Mouse (Mus musculus): Measurements from ENCODE around the gene Arhgef25. TPM values are rescaled to one million over a fixed set of nuclear protein-coding genes. Genes with fewer than 3 reads are reported as not detected.
"Not testable (repeated sequence)": the region's sequence is repeated elsewhere in the genome, so short reads cannot be mapped to it uniquely, and the experiment has no call there.

The Arhgef25 gene
- polyA plus RNA-seq, 1 experiment from 2014 or later, result 32.3 TPM

DNA sequence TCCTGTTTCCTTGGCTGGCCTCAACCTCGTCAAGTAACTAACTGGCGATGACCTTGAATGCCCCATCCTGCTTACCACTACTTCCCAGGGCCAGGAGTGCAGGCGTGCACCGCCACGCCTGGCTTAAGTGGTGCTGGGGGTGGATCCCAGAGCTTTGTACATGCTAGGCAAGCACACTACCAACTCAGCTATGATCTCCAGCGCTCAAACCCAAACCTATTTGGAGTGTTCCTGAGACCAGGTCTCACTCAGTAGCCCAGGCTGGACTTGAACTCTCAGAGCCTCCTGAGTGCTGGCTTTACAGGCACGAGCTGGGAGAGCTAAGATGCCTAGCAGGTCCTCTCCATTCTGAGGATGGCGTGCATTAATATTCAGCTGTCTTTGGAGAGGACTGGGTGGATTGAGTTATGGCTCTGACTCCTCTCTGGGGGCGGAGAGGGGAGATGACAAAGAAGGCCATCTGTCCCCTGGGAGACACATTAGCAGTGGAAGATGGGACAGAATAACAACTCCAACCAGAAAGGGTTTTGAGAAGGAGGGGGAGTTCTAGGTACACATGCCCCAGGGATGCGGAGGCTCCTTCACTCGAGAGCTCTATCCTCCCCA is 7.7 kb upstream of the Arhgef25 start:
- peaks cover 11% of the 10 kb centered on the region for H3K36me3 ChIP-seq (ENCODE audit: control insufficient read depth, insufficient read depth)
- ATAC-seq, result no peak
- H3K4me1 ChIP-seq (replicated peaks; ENCODE audit: control insufficient read depth, insufficient read depth, low read length), result peaks cover 18% of the 10 kb centered on the region
- no peak overlapping the region for H3K4me2 ChIP-seq (ENCODE audit: low read length)
- no peak overlapping the region for H3K27ac ChIP-seq (ENCODE audit: low read length)
- WGBS, result 88% methylated on average over 11 of the region's 11 CpGs
- no peaks in the 10 kb centered on the region for H3K27me3 ChIP-seq (replicated peaks; ENCODE audit: control insufficient read depth, insufficient read depth, low read length)
- no peak overlapping the region for H3K9ac ChIP-seq (replicated peaks; ENCODE audit: low read depth, low read length)
- H3K4me3 ChIP-seq (replicated peaks; ENCODE audit: low read length), result no peak overlapping the region
- no peaks in the 10 kb centered on the region for H3K9me3 ChIP-seq (ENCODE audit: control insufficient read depth, low read length)

DNA sequence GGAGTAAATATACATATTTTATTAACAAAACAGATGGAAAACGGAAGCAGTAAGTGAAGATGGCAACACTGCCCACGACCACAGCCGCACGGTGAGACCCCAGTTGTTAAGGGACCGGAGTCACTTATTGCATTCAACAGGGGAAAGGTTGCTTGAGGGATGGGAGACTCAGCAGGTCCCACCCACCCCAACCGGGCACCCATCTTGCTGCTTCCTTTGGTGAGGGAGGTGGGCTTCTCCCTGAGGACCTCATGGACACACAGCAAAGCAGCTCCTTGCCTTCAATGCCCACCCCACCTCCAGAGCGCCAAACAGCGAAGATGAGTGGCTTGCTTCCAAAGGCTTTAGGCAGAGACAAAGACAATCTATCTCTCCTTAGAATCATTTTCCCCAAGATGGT is 7.2 kb upstream of the Arhgef25 start:
- H3K4me1 ChIP-seq (replicated peaks; ENCODE audit: control insufficient read depth, insufficient read depth, low read length), result peaks cover 18% of the 10 kb centered on the region
- no peak for ATAC-seq
- H3K36me3 ChIP-seq (ENCODE audit: control insufficient read depth, insufficient read depth), result peaks cover 6% of the 10 kb centered on the region; the same call in 1 of the 2 replicates
- no peaks in the 10 kb centered on the region for H3K27me3 ChIP-seq (replicated peaks; ENCODE audit: control insufficient read depth, insufficient read depth, low read length)
- no peak overlapping the region for H3K27ac ChIP-seq (ENCODE audit: low read length)
- WGBS, result 88% methylated on average over 8 of the region's 8 CpGs
- H3K4me2 ChIP-seq (ENCODE audit: low read length), result no peak overlapping the region
- no peak overlapping the region for H3K9ac ChIP-seq (replicated peaks; ENCODE audit: low read depth, low read length)
- no peak overlapping the region for H3K4me3 ChIP-seq (replicated peaks; ENCODE audit: low read length)
- H3K9me3 ChIP-seq (ENCODE audit: control insufficient read depth, low read length), result no peaks in the 10 kb centered on the region

DNA sequence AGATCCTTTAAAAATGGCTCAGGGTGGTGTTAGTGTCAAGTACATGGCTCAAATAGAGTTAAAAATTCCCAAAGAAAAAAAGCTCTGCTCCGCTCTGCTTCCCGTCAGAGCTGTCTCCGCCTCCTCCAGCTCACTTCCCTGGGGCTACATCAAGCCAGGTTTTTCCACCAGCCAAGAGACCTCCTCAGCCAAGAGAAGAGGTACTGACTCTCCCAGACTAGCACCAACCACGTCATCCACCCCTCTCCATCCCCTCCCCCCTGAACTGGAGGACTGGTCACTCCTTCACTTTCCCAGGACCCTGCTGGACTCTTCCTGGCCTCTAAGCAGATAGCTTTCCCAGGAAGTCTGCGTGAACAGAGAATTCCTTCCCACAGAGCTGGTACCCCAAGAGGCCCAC is 6.5 kb upstream of the Arhgef25 start:
- peak overlapping the region; percentile 92 for H3K4me2 ChIP-seq (ENCODE audit: low read length)
- peak overlapping the region; percentile 98 for H3K9ac ChIP-seq (replicated peaks; ENCODE audit: low read depth, low read length)
- H3K4me1 ChIP-seq (replicated peaks; ENCODE audit: control insufficient read depth, insufficient read depth, low read length), result peaks cover 18% of the 10 kb centered on the region
- peaks cover 6% of the 10 kb centered on the region; the same call in 1 of the 2 replicates for H3K36me3 ChIP-seq (ENCODE audit: control insufficient read depth, insufficient read depth)
- H3K4me3 ChIP-seq (replicated peaks; ENCODE audit: low read length), result peak overlapping the region; percentile 83
- WGBS, result 5% methylated on average over 5 of the region's 5 CpGs
- H3K9me3 ChIP-seq (ENCODE audit: control insufficient read depth, low read length), result no peaks in the 10 kb centered on the region
- H3K27me3 ChIP-seq (replicated peaks; ENCODE audit: control insufficient read depth, insufficient read depth, low read length), result no peaks in the 10 kb centered on the region
- H3K27ac ChIP-seq (ENCODE audit: low read length), result peak overlapping the region; percentile 87
- ATAC-seq, result peak; percentile 59

DNA sequence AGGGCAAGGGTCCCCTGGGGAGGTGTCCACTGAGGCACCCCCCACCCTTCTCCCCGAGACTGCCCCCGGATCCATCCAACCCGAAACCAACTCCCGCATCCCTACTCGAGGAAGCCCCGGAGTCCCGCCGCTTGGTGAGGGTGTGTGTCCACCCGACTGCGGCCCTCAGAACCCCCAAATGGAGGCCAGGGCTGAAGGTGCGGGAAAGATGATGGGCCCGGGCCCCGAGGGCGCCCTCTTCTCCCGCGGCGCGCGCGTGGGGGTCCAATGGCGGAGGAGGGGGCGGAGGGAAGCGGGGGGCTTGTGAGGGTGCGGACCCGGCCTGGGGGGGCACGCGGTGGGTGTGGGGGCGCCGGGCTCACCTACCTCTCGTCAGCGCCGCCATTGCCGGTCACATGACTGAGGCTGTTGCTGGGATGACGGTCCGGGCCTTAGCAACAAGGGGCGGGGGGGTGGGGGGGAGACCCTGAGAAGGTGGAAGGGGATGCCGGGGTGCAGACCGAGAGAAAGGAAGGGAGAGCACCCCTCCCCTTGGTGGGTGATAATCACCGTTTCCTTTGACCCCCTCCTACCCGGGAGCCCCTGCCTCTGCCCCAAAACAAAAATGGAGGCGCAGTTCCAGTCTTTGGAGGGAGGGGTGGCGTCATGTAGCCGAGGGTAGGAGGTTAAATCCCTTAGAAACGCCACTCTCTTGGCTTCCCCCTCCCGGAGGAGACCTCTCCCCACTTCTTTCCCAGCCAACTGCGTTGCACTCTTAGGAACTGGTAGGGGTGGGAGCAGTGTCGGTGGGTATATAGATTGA is 5.6 kb upstream of the Arhgef25 start, which contains the start of gene Dtx3:
Gene Dtx3, minus strand, starts transcription at position 401 of the 802 bp plus-strand sequence.
- ATAC-seq, result peak; percentile 73
- H3K9ac ChIP-seq (replicated peaks; ENCODE audit: low read depth, low read length), result peak within 1 kb of the TSS; percentile 98
- H3K4me2 ChIP-seq (ENCODE audit: low read length), result peak within 1 kb of the TSS; percentile 92
- H3K27ac ChIP-seq (ENCODE audit: low read length), result peak within 1 kb of the TSS; percentile 87
- WGBS, result under 1% methylated on average over 37 of the region's 47 CpGs
- peak within 1 kb of the TSS; percentile 83 for H3K4me3 ChIP-seq (replicated peaks; ENCODE audit: low read length)
- H3K36me3 ChIP-seq (ENCODE audit: control insufficient read depth, insufficient read depth), result peaks cover 6% of the 10 kb centered on the region; the same call in 1 of the 2 replicates
- no peaks in the 10 kb centered on the region for H3K9me3 ChIP-seq (ENCODE audit: control insufficient read depth, low read length)
- H3K4me1 ChIP-seq (replicated peaks; ENCODE audit: control insufficient read depth, insufficient read depth, low read length), result peaks cover 18% of the 10 kb centered on the region
- H3K27me3 ChIP-seq (replicated peaks; ENCODE audit: control insufficient read depth, insufficient read depth, low read length), result no peaks in the 10 kb centered on the region

DNA sequence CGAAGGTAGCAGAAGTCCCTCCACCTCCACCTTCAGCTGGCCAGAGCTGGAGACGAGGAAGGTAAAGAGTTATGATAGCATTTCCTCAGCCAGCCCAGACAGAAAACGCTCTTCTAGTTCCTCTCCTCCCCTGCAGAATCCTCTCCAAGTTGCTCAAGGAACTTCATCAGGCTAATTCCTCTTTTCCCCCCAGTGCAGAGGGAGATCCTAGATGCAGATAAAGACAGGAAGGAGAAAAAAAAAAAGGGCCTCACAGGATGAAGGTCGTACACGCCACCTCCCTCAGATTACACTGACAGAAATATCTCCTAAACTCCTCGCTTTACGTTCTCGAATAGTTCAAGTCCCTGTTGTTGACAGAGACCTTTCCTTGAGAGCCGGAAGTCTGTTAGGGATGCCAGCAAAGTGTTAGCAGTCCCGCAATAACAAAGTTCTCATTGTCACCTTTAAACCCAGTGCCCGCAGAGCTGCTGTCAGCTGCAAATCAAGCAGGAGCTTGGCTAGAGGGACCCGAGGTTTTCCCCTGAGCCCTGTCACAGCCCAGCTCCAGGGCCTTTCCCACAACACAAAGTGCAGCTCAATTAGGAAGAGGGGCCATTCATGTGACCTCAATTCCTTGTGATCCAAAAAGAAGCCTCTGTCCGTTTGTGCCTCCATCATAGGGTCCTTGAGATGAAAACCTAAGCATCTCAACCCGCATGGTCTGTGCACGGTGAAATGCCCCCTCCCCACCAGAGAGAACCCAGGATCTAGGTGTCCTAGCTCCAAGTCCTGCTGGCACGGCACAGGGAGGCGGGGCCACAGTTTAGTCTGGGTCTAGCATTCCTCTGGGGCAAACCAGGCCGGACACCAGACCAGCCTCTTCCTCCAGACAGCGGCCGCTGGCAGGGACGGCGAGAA is 4.8 kb upstream of the Arhgef25 start:
- Histone ChIP-seq H3K27ac (ENCODE audit: low read length) (peak overlapping the region; percentile 87), H3K9ac (replicated peaks; ENCODE audit: low read depth, low read length) (peak overlapping the region; percentile 98), H3K27me3 (replicated peaks; ENCODE audit: control insufficient read depth, insufficient read depth, low read length) (no peaks in the 10 kb centered on the region), H3K4me1 (replicated peaks; ENCODE audit: control insufficient read depth, insufficient read depth, low read length) (peaks cover 23% of the 10 kb centered on the region), H3K9me3 (ENCODE audit: control insufficient read depth, low read length) (no peaks in the 10 kb centered on the region), H3K4me3 (replicated peaks; ENCODE audit: low read length) (peak overlapping the region; percentile 83), H3K4me2 (ENCODE audit: low read length) (peak overlapping the region; percentile 92), H3K36me3 (ENCODE audit: control insufficient read depth, insufficient read depth) (peaks cover 4% of the 10 kb centered on the region; the same call in 1 of the 2 replicates)
- WGBS, result 19% methylated on average over 22 of the region's 22 CpGs
- ATAC-seq, result peak; percentile 16

DNA sequence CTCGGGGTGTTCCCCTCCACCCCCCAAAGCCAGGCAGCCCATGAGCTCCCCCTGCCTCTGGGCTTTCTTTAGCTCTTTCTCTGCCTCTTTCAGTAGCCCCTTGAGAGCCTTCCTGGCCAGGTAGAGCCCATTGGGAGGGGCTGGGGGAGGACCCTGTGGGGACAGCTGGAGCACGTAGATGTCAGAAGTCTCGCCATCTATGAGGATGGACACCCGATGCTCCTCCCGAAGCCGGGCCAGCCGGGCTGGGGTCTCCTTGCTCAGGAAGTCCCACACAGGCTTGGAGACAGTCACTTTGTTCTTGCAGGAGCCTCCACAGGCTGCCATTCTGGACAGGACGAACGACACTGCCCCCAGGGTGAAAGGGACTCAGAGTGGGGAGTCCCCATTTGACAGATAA is 3.1 kb upstream of the Arhgef25 start:
- Histone ChIP-seq H3K4me2 (ENCODE audit: low read length) (no peak overlapping the region), H3K4me1 (replicated peaks; ENCODE audit: control insufficient read depth, insufficient read depth, low read length) (peaks cover 36% of the 10 kb centered on the region), H3K9me3 (ENCODE audit: control insufficient read depth, low read length) (no peaks in the 10 kb centered on the region), H3K9ac (replicated peaks; ENCODE audit: low read depth, low read length) (no peak overlapping the region), H3K4me3 (replicated peaks; ENCODE audit: low read length) (no peak overlapping the region), H3K27me3 (replicated peaks; ENCODE audit: control insufficient read depth, insufficient read depth, low read length) (no peaks in the 10 kb centered on the region), H3K27ac (ENCODE audit: low read length) (no peak overlapping the region), H3K36me3 (ENCODE audit: control insufficient read depth, insufficient read depth) (peaks cover 2% of the 10 kb centered on the region; the same call in 1 of the 2 replicates)
- 89% methylated on average over 8 of the region's 9 CpGs for WGBS
- ATAC-seq, result no peak

DNA sequence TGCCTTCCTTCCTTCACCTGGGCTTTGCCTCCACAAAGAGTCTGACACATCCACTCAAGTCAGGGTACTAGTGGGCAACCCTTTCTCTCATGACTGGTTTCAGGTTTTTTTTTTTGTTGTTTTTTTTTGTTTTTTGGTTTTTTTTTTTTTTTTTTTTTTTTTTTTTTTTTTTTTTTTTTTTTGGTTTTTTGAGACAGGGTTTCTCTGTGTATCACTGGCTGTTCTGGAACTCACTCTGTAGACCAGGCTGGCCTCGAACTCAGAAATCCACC is 2.1 kb upstream of the Arhgef25 start:
- not testable (repeated sequence) for H3K9me3 ChIP-seq (ENCODE audit: control insufficient read depth, low read length); H3K4me3 ChIP-seq (replicated peaks; ENCODE audit: low read length); H3K27ac ChIP-seq (ENCODE audit: low read length); H3K36me3 ChIP-seq (ENCODE audit: control insufficient read depth, insufficient read depth); H3K9ac ChIP-seq (replicated peaks; ENCODE audit: low read depth, low read length); H3K4me2 ChIP-seq (ENCODE audit: low read length); H3K27me3 ChIP-seq (replicated peaks; ENCODE audit: control insufficient read depth, insufficient read depth, low read length); ATAC-seq
- H3K4me1 ChIP-seq (replicated peaks; ENCODE audit: control insufficient read depth, insufficient read depth, low read length), result peaks cover 43% of the 10 kb centered on the region
- 73% methylated on average over 1 of the region's 1 CpGs for WGBS

DNA sequence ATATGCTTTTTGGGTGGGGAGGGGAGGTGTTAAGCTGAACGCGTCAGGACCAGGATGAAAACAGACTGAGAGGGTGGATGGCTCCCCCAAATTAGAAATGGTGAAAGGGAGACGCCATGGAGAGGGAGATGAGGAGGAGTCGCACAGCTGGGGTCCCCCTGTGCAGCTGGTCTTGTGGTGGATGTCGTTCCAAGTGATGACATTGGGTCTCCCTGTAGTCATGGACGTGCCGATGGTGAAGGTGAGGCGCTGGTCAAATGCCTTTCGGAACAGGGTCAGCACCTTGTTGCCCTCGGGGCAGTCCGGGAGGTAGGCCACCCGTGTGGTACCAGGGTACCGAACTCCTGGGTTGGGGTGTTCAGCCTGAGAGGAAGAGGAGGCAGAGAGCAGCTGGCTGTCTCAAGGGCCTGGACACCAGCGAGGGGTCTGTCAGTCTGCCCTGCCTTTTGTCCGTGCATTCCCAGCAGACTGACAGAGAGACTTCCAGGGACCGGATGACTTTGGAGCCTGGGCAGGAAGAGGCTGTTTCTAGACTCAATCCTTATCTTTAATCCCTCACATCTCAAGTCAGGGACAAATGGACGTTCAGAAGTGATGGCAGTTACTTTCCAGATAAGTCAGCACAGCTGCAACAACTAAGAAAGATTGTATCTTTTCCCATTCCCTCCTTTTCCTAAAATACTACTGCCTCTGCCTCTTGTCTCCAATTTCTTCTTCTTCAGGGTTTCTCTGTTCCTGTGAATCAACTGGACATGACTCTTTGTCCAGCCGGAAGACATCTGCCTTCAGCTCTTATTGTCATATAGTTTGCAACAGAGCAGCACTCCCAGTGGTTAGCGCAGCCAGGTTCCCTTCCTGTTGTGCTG is 1.5 kb upstream of the Arhgef25 start:
- H3K4me1 ChIP-seq (replicated peaks; ENCODE audit: control insufficient read depth, insufficient read depth, low read length), result peaks cover 40% of the 10 kb centered on the region
- ATAC-seq, result no peak
- no peaks in the 10 kb centered on the region for H3K9me3 ChIP-seq (ENCODE audit: control insufficient read depth, low read length)
- no peak overlapping the region for H3K4me3 ChIP-seq (replicated peaks; ENCODE audit: low read length)
- H3K4me2 ChIP-seq (ENCODE audit: low read length), result no peak overlapping the region
- no peak overlapping the region for H3K27ac ChIP-seq (ENCODE audit: low read length)
- no peaks in the 10 kb centered on the region for H3K27me3 ChIP-seq (replicated peaks; ENCODE audit: control insufficient read depth, insufficient read depth, low read length)
- 77% methylated on average over 19 of the region's 19 CpGs for WGBS
- H3K9ac ChIP-seq (replicated peaks; ENCODE audit: low read depth, low read length), result no peak overlapping the region
- H3K36me3 ChIP-seq (ENCODE audit: control insufficient read depth, insufficient read depth), result peaks cover 3% of the 10 kb centered on the region; the same call in 1 of the 2 replicates

Measured in forebrain, embryonic 16.5 days (tissue).